Mouse (Mus musculus) heart, adult 11 months (tissue): Measurements from ENCODE around the gene Ifit1bl1.

ENCODE experiments used
- DNase-seq: peaks from one replicate; pipeline ENCODE4 v3.0.0; 2022

The Ifit1bl1 gene

GRCm38 (mm10) chr19:34601888-34602287, at the start of gene Ifit1bl1:
Gene Ifit1bl1 (minus strand): TSS chr19:34601956.
- DNase-seq, result peak; percentile 61

GRCm38 (mm10) chr19:34650997-34651396, 49.2 kb upstream of the Ifit1bl1 start:
- DNase-seq, result peak; percentile 50

- peak; percentile 25 for DNase-seq
Observed at GRCm38 (mm10) chr19:34650276-34650675, 48.5 kb upstream of the Ifit1bl1 start.

- DNase-seq, result peak; percentile 67
Observed at GRCm38 (mm10) chr19:34647630-34648029, 45.9 kb upstream of the Ifit1bl1 start.

GRCm38 (mm10) chr19:34642616-34643015, 40.9 kb upstream of the Ifit1bl1 start:
- peak; percentile 13 for DNase-seq

GRCm38 (mm10) chr19:34640623-34641022, 38.9 kb upstream of the Ifit1bl1 start, which contains the start of the genes Ifit1bl2 and Ifit1:
Gene Ifit1bl2 (minus strand): TSS chr19:34640743.
Gene Ifit1 (plus strand): TSS chr19:34640871.
- DNase-seq, result peak; percentile 95

GRCm38 (mm10) chr19:34636933-34637557, 35.3 kb upstream of the Ifit1bl1 start:
- peak; percentile 95 for DNase-seq

- no peak for DNase-seq
Observed at GRCm38 (mm10) chr19:34633484-34633883, 31.7 kb upstream of the Ifit1bl1 start.

GRCm38 (mm10) chr19:34631487-34631886, 29.7 kb upstream of the Ifit1bl1 start:
- DNase-seq, result peak; percentile 39

- no peak for DNase-seq
Observed at GRCm38 (mm10) chr19:34627496-34627895, 25.7 kb upstream of the Ifit1bl1 start.

- DNase-seq, result peak; percentile 80
Observed at GRCm38 (mm10) chr19:34624663-34625062, 22.9 kb upstream of the Ifit1bl1 start.

- peak; percentile 90 for DNase-seq
Observed at GRCm38 (mm10) chr19:34623781-34624180, 22.0 kb upstream of the Ifit1bl1 start.

GRCm38 (mm10) chr19:34620871-34621270, 19.1 kb upstream of the Ifit1bl1 start:
- DNase-seq, result peak; percentile 61

GRCm38 (mm10) chr19:34612243-34613001, 10.7 kb upstream of the Ifit1bl1 start:
- DNase-seq, result peak; percentile 21

- DNase-seq, result peak; percentile 29
Observed at GRCm38 (mm10) chr19:34610118-34610517, 8.4 kb upstream of the Ifit1bl1 start.

- DNase-seq, result peak; percentile 98
Observed at GRCm38 (mm10) chr19:34607237-34608051, 5.7 kb upstream of the Ifit1bl1 start, which contains the start of gene Ifit3b. Gene Ifit3b (plus strand): TSS chr19:34607970.

- peak; percentile 77 for DNase-seq
Observed at GRCm38 (mm10) chr19:34605472-34605871, 3.7 kb upstream of the Ifit1bl1 start.

GRCm38 (mm10) chr19:34599250-34599649, 2.5 kb downstream of the Ifit1bl1 start:
- DNase-seq, result peak; percentile 22

GRCm38 (mm10) chr19:34598341-34598740, 3.4 kb downstream of the Ifit1bl1 start:
- DNase-seq, result peak; percentile 94

GRCm38 (mm10) chr19:34596811-34597210, 4.9 kb downstream of the Ifit1bl1 start:
- peak; percentile 79 for DNase-seq

- DNase-seq, result peak; percentile 87
Observed at GRCm38 (mm10) chr19:34594523-34594922, 7.2 kb downstream of the Ifit1bl1 start.

GRCm38 (mm10) chr19:34593456-34593855, 8.3 kb downstream of the Ifit1bl1 start:
- DNase-seq, result peak; percentile 74

- DNase-seq, result peak; percentile 55
Observed at GRCm38 (mm10) chr19:34588959-34589358, 12.8 kb downstream of the Ifit1bl1 start.
